Mouse (Mus musculus) cerebellum, adult 2 months (tissue): ENCODE data around the gene Gm19668.

ENCODE experiments used
- CTCF ChIP-seq: fragments of 200-500 bp; IDR thresholded peaks from 2 replicates; pipeline ENCODE4 v1.5.1; 2011; ENCODE audit warnings: low read depth, mild to moderate bottlenecking, control low read depth, low read length, moderate library complexity, borderline replicate concordance; ENCODE audit not compliant: insufficient read depth
- POLR2A ChIP-seq: fragments of 200-500 bp; IDR thresholded peaks from 2 replicates; pipeline ENCODE4 v1.6.1; 2011; ENCODE audit warnings: low read length, control low read depth, borderline replicate concordance; ENCODE audit not compliant: insufficient read depth

DNA sequence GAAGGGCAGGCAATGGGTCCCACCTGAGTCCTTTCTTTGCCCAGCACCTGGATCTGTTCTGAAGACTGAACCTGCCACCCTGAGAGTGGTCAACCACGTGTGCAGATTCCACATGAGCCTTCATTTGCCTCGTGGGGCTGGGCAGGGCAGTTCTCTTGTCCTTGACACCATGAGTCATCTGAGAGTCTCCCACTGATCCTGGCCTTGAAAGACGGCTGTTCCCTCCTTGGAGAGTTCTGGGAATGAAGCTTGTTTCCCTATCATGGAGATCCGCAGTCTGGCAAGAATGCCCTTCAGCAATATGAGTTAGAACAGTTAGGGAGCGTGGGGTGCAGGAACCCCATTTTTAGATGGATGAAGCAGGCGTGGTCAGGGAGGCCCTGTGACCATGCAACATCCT is 40.1 kb upstream of the Gm19668 start:
- TF ChIP-seq POLR2A (no peak), CTCF (no peak)
